Mouse (Mus musculus): ENCODE measurements around the gene Plekhj1.

The Plekhj1 gene

DNA sequence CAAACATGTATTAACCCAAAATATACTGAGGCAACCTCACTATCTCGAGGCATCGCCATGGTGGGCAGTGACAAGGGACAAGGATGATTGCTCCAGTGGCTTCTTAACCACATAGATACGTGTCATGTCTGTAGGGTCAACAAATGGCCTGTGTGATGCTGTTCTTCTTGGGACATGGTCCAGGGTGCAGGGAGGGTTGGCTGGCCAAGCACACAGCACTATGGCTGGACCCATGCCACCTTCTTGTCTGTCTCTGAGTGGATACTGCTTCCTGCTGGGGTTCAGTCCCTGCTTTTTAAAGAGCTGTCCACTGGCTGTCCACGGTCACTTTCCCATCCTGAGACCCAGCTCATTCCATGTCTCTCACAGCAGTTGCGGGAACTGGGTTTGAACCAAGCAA, 21.3 kb downstream of the Plekhj1 start:
- no peak for DNase-seq (ENCODE audit: low read depth)

DNA sequence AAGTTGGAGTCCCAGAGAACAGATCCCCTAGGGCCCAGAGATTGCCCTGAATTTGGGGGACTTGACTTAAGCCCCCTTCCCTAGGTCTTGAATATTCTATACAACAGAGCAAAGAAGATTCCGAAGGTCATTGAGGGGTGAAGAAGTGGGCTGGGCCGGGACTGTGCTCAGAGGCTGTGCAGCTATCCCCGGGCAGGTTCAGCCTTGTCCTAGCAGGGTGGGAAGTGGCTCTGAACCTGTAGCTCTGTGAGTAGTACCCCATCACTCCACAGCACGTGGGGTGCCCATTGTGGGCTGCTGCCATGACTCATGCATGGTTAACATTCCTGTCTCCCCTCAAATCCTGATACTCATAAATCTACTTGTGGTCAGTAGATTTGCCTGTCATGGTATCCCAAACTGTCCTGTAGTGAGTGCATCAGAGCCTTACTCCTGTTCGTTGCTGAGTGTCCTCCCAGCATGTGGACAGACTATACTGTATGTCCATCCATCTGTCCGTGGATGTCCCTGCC, 22.0 kb downstream of the Plekhj1 start:
- DNase-seq (ENCODE audit: low read depth): no peak

DNA sequence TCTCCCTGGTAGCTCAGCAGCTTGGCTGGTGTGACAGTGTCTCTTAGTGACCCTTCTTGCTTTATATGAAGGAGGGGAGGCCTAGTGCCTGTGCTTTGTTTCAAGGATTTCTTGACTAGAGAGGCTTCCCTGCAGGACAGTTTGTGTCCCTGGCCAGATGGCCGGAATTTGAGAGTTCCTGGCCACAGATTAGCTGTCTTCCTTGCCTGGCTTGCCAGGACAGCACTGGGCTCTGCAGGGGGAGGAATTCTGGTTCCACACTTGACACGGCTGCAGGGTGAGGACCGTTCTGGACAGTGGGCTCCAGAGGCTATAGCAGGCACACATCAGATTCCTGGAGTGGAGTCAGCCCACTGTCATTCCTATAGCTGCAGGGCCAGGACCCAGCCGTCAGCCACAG, 22.7 kb downstream of the Plekhj1 start:
- DNase-seq (ENCODE audit: low read depth): no peak

DNA sequence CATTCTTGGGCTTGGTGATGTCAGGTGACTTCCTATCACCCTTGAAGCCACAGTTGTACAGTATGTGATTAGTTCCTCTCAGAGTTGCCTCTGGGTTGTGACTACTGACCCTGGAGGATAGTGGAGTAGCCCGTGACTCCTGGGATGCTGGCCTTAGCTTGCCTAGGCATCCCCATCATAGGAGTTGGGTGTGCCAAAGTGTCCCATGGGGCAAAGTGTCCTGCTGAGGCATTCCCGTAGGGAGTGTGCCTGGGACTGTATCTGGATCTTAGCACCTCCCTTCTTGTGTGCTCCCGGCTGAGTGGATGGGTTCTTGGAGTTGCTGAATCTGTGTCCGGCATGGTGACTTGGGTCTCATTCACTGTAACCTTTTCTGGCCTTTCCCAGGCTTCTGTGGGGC, 23.4 kb downstream of the Plekhj1 start:
- DNase-seq (ENCODE audit: low read depth): no peak

DNA sequence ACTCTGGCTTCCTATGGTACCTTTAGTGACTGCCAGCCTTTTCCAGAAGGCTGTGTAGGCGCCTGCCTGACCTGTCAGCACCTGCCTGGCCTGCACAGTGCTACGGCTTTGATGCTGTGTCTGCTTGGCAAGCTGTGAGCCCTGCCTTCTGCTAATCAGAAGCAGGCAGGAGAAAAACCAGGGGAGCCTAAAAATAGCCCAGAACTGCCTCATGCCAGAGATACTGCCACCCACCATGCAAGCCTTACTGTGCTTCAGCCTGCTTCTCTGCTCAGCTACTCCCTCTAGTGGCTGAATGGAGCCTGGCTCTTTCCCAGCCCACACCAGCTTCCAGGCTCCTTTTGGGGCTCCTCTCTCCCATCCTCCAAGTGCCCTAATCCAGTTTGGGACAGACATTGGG, 23.9 kb downstream of the Plekhj1 start:
- DNase-seq (ENCODE audit: low read depth): peak; percentile 70

DNA sequence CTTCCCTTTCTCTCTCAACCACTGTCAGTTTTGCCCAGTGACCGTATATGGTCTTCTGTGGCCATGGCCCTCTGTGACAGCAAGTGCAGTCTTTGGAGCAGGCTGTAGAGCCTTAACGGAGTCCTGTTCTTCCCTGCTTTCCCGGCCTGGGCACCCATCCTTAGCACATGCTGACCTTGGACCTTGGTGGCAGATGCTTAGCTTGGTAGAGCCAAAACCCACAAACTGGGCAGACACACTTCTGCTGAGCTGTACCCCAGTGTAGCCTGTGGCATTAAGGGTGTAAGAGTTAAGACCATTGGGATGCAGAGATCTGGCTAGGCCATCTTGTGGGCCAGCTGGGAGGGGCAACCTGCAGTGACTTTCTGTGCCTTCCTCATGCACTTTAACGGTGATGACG, 24.6 kb downstream of the Plekhj1 start:
- DNase-seq (ENCODE audit: low read depth): no peak

DNA sequence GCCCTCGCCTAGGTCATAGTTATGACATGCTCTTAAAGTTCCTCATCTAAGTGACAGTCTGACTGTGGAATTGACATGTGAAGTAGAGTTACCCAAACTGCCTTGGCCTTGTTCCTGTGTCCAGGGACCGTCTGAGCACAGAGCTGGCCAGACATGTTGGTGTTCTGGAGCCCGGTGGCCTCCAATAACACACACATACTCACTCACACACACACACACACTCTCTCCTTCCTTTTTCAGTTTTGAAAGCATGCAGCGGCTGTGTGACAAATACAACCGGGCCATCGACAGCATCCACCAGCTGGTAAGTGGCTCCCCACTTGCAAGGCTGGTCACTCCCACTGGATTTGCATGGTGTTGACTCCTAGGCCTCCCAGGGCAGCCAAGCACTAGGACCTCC, 30.1 kb downstream of the Plekhj1 start:
- no peak for DNase-seq (ENCODE audit: low read depth)

DNA sequence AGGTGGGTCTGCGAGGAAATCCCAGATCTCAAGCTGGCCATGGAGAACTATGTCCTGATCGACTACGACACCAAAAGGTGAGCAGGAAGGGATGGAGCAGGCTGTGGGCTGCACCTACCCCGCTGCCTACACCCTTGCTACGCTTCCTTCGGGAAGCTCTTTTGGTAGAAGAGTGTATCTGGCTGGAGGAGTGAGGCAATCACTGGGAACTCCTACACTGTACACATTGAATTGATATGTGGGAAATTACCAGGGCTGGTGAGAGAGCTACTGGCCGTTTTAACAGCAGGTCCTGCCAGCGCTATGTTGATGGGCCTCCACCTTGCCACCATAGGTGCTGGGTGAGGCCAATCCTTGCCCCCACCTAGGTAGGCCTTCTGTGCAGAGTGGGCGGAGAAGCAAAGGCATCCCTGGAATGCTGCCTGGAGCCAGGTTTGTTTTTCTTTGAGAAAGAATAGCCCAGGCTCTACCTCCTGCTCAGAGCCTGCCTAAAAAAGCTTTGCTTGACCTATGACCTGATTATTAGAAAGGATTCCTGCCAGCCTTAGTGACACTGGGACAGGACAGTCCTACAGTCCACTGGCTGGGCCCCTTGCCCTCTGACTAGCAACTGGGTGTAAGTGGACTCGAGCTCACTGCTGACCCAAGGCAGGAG, 32.1 kb downstream of the Plekhj1 start:
- DNase-seq (ENCODE audit: low read depth): no peak

DNA sequence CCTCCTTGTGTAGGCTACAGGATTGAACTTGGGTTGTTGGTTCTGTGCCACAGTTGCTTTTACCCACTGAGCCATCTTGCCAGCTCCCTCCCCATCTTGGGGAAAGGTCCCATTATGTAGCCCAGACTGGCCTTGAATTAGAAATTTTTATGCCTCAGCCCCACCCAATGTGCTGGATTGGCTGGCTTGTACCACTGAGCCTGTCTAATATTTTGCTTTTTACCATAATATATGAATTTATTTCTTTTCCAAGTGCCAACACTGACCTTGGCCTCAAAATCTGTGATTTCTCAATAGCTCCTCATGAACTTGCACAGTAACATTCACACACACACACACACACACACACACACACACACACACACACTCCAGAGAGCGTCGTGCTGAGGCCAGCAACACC, 32.7 kb downstream of the Plekhj1 start:
- no peak for DNase-seq (ENCODE audit: low read depth)

DNA sequence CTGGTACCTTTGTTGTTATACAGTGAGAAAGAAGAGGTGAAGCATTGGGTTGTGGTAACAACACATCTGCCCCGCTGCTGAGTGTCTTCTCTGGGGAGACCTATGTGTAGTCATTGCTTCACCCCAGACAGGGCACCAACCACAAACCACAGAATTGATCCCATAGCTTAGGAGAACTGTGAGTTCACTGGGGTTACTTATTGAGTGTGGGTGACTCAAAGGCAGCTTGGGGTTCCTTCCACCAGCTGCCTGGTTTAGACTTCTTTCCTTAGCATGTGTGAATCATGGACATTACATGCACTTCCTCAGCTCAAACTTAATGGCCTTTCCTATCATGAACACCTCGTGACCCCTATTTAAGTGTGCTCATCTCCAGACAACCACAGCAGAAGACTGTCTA, 34.9 kb downstream of the Plekhj1 start:
- peak; percentile 54 for DNase-seq (ENCODE audit: low read depth)

DNA sequence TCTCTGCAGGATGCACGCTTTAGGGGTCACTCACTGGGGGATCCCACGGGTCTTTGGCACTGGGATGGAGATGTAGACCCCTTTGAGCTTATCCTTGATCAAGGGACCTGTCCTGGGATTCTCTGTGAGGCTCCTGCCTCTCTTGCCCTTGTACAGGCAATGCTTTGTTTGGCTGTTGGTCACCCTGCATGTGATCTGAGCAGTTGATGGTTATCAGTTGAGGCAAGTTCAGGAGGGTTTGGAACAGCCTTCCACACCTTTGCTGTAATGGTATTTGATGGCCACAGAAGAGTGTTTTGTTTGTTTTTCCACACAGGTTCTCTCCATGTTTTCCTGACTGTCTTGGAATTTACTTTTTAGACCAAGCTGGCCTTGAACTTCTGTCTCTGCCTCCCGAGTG, 36.6 kb downstream of the Plekhj1 start:
- no peak for DNase-seq (ENCODE audit: low read depth)

DNA sequence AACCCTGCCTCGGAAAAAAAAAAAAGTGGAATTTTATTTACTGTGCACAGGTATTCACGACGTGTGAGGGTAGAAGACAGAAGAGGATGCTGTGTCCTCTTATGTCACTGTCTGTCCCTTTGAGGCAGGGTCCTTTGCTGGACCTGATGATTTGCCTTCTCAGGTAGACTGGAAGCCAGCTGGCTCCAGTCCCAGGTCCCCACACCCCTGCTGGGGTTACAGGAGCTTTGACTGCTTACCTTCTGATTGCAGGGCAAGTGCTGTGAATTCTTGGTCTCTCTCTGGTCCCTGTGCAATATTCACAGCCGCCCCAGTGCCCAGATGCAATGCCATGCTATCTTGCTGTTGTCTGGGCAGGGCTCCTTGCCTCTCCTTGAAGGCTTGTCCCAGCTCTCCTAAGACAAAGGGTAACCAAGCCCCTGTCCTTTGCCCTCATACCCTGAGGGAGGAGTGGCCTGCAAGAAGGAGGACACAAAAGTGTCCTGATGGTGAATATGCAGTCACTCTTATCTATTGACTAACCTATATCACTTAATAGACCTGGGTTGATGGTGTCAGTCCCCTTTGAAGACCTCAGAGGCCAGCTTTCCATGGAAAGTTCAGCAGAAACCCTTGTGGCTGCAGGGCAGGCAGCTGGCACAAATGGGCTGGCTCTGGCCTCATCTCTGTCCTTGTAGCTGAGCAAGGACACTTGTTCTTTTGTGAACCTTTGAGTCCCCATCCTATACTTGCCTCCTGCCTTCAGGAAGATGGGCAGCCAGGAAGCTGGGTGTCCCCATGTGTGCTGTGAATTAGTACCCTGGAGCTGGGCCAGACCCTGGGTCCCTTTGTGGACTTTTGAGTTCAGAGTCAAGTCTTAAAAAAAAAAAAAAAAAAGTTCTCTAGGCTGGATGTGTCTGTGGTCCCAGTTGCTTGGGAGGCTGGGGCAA, 37.6 kb downstream of the Plekhj1 start:
- DNase-seq (ENCODE audit: low read depth): no peak

DNA sequence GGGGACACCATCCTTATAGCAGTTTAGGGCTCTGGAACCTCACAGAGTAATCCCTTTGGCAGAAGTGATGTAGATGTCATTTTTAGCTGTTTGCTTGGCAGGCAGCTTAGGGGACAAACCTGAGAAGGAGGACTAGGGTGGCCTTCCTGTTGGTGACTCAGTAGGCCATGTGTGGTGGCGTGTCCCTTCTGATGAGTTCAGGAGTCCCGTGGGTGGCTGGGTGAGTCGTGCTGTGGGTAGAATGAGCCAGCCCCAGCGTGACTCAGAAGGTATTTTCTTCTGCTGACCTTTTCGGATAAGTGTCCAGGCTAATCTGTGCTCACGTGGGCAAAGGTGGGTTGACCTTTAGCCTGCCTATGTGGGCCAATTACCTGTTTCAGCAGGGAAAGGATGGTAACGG, 39.8 kb downstream of the Plekhj1 start:
- DNase-seq (ENCODE audit: low read depth): no peak

DNA sequence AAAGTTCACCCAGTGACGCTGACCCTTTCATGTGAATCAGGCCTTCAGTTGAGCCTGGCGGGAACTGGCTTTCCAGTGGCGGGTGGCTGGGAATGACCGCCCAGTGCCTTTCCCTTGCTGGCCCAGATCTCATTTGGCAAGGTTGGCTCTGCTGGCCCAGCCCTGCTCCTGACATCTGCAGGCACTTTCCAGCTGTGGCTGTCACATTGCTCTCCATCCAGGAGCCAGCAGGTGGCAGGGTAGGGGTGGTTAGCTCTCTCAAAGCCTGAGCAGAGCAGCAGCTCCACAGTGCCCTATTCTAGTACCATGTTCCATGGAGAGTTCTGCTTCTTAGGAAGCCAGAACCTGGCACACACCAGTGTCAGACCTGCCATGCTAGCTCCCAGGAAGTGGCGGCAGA, 40.7 kb downstream of the Plekhj1 start:
- DNase-seq (ENCODE audit: low read depth): peak; percentile 61

DNA sequence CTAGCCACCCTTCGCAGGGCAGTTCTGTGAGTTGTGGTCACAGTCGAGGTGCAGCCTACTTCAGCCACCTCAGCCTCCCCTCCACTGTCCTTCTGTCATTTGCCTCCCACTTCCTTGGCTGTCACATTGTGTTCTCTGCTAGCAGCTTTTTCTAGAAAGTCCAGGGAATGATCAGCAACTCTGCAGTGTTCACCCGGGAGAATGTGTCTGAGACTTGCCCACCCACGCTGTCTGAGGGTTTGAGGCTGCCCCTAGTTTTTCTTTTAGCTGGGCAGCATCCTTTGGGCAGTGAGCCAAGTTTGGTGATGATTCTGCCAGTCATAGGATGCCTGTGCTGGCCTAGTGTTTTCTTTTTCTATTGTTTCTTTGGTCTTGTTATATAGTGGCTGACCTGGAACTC, 41.5 kb downstream of the Plekhj1 start:
- no peak for DNase-seq (ENCODE audit: low read depth)

DNA sequence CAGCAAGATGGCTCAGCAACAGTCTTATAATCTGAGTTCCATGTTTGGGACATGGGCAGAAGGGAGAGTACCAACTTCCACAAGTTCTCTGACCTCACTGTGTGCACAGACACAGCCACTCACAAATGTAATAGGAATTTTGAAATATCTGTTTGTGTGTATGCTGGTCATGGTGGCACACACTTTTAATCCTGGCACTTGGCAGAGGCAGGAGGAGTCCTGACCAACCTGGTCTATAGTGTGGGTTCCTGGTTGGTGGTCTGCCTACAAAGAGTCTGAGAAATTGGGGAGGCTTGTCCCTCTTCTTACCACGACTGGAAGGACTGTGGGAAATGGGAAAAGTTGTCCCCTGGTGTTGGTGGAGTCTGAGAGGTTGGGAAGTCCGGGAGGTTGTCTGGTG, 41.9 kb downstream of the Plekhj1 start:
- DNase-seq (ENCODE audit: low read depth): no peak

DNA sequence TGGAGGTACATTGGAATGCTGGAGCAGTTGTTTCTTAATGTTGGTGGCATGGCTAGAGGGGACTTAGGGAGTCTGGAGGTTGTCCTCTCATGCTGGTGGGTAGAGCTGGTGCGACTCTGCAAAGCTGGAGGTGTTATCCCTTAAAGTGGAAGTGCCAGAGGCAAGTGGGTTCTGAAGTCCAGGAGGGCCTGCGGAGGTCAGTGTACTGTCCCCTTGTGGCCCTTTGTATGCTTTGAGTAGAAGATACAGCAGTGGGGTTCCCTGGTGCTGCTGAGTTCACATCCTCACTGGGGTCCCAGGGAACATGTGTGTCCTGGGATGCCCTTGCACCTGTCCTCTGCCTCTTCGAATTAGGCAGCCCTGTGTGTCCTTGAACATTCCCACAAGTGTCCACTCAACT, 42.3 kb downstream of the Plekhj1 start:
- no peak for DNase-seq (ENCODE audit: low read depth)

DNA sequence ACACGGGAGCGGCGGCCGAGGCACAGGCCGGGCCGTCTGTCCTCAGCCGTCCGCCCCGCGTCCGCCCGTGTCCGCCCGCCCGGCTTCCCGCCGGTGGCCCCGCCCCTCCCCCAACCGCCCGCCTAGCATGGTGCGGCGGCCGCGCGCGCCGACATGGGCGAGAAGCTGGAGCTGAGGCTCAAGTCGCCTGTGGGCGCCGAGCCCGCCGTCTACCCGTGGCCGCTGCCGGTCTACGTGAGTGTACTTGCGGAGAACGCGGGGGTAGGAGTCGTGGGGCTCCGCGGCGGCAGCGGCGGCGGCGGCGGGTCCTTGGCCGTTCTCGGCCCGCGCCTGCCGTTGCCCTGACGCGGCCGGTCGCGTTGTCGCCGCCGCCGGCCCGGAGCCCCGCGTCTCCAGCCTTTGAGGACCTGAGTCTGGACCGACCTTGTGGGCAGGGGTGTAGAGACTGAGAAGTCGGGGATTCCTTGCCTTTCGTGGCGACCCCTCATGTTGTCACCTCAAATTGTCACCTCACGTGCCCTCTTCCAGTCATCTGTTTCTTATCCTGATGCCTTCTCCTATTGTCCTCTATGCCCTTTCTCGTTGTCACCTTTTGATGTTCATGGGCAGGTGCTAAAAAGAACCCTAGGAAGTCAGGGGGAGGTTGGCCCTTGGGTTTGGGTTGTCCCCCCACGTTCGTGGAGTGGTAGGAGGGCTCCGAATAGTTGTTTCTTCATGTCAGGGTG, 43.0 kb downstream of the Plekhj1 start:
- DNase-seq (ENCODE audit: low read depth): no peak

DNA sequence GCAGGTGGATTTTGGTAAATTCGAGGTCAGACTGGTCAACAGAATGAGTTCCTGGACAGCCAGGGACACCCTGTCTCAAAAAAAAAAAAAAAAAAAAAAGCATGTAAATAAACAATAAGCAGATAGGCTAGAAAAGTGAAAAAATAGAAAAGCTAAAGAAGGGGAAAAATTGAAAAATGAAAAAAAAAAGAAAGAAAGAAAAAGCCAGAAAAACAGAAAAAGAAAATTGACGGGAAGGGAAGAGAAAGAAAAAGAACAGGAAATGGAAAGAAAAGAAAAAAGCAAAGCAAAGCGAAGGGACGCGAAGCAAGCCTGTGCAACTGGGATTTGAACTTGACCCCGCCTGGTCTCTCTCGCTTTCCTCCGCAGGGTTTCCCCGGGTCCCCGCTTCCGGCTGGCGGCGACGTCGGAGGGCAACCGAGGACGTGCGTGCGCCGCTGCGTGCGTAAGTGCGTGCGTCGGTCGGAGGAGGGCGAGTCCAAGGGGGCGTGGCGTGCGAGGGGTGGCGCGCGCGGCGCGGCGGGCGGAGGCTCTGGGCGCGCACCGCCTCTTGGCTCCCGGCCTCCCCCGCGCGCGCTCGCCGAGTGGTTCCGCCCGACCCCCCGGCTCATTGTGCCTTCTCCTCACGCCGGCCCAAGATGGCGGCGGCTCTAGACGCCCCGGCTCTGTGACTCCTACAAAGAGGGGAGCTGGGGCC, 43.7 kb downstream of the Plekhj1 start, which contains the start of gene Dot1l:
Dot1l (plus strand) TSS at position 613 of the 697 bp plus-strand sequence.
- peak; percentile 93 for DNase-seq (ENCODE audit: low read depth)

DNA sequence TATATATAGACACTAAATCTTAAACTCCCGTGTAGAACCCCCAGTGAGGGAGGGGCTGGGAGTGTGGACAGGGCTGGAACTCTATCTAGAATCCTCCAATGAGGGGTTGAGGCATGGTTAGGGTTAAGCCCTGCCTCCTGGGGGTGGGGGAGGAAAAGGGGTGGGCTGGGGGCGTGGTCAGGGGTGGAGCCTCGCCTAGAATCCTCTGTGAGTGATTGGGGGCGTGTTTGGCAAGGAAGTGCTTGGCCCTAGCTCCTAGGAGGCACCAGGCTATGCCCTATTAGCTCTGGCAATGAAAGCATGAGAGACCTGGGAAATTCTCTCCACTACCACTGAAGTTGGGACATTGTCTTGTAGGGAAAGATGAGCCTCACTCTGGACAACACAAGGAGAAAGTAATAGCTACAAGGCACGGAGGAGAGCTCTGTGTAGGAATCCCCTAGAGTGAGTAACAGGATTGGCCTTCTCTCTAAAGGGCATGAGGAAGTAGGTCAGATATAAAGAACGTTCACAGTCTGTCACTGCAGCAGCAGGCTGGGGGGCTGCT, 46.3 kb downstream of the Plekhj1 start:
- DNase-seq (ENCODE audit: low read depth): peak; percentile 83

DNA sequence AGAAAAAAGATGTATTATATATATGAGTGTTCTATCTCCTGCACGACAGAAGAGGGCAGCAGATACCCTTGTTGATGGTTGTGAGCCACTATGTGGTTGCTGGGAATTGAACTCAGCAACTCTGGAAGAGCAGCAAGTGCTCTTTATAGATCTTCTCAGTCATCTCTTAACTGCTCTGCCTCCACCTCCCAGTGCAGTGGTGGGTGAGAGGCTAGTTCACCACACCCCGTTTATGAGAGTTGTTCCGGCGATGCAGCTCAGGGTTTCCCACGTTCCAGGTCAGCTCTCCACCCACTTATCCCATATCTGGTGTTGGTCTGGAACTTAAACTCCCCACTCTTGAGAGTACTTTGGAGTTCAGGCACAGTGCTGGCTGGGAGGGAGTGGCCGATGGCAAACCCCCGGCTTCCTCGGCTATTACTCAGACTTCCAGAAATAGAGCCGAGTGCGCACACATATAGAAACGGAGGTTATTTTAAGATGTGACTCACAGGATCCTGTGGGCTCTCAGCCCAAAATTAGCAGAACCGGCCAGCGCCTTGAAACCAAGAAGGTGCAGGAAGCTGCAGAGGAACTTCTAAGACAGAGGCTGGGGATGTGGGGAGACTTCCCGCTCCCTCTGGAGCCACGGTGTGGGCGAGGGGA, 47.1 kb downstream of the Plekhj1 start:
- peak; percentile 80 for DNase-seq (ENCODE audit: low read depth)

All from c-Kit-positive CD71-negative TER-119-negative erythroid progenitor cells, embryonic 14.5 days (primary cell).